Mouse (Mus musculus): Measurements from ENCODE around the gene Ankrd40.

- TF ChIP-seq POLR2A (IDR thresholded peaks at IDR 0.05; ENCODE audit: control insufficient read depth, low read depth, low read length) (no peak), CTCF (IDR thresholded peaks at IDR 0.05; ENCODE audit: control insufficient read depth, insufficient read depth, insufficient replicate concordance, low read depth, low read length) (no peak)
These were observed 40.7 kb upstream of the Ankrd40 start for GRCm38 (mm10) chr11:94287105-94287504.

All from testis, adult 2 months (tissue).